Mouse (Mus musculus) hindbrain, postnatal 0 days (tissue): ENCODE measurements at regions not wholly inside any gene's neighbourhood (a gene's known extent, or its start where the extent isn't known, plus 50 kb on each side); places are given as distances from the start of the nearest gene placed in this dataset.

ENCODE experiments used
- ATAC-seq: fragments of 200-750 bp; cut with Nextera tagmentation; 2 replicates; pipeline ENCODE4 v1.8.0; 2017; ENCODE audit warnings: mild to moderate bottlenecking, moderate TSS enrichment, moderate library complexity
- DNase-seq: peaks from one replicate; pipeline ENCODE4 v3.0.0-alpha.2; 2015; ENCODE audit warnings: low spot score
- H3K27ac ChIP-seq: fragments of 300-500 bp; sonication (generic); 2 replicates; pipeline ENCODE4 v1.5.1; 2014; ENCODE audit warnings: mild to moderate bottlenecking
- H3K27me3 ChIP-seq: fragments of 300-500 bp; sonication (generic); 2 replicates; pipeline ENCODE4 v1.6.1; 2014; ENCODE audit warnings: low read length, mixed read lengths; ENCODE audit not compliant: insufficient read depth
- H3K36me3 ChIP-seq: fragments of 300-500 bp; sonication (generic); 2 replicates; pipeline ENCODE4 v1.6.1; 2014; ENCODE audit warnings: low read length, mixed read lengths; ENCODE audit not compliant: insufficient read depth
- H3K4me1 ChIP-seq: fragments of 300-500 bp; sonication (generic); 2 replicates; pipeline ENCODE4 v1.6.1; 2014; ENCODE audit warnings: antibody characterized with exemption, low read length, mixed read lengths; ENCODE audit not compliant: insufficient read depth
- H3K4me2 ChIP-seq: fragments of 300-500 bp; sonication (generic); 2 replicates; pipeline ENCODE4 v1.6.1; 2014; ENCODE audit warnings: low read depth, mild to moderate bottlenecking, low read length, moderate library complexity, mixed read lengths
- H3K4me3 ChIP-seq: fragments of 300-500 bp; sonication (generic); 2 replicates; pipeline ENCODE4 v1.5.1; 2014; ENCODE audit warnings: low read length
- H3K9ac ChIP-seq: fragments of 300-500 bp; sonication (generic); replicated peaks from 2 replicates; pipeline ENCODE4 v1.6.1; 2014; ENCODE audit warnings: mild to moderate bottlenecking, low read length, moderate library complexity, mixed read lengths
- H3K9me3 ChIP-seq: fragments of 300-500 bp; sonication (generic); 2 replicates; pipeline ENCODE4 v1.6.1; 2016; ENCODE audit warnings: low read length, mixed read lengths
- CTCF ChIP-seq: IDR thresholded peaks from 2 replicates; pipeline ENCODE4 v1.5.1; 2016; ENCODE audit warnings: antibody characterized with exemption, control low read depth, low read depth
- WGBS: fragments of 180-500 bp; shearing (Covaris S2); extraction: QIAGEN DNeasy Blood & Tissue Kit; methylation state at CpG from one replicate; pipeline ENCODE4 v1.1.7; 2014; 5-methylcytosine and 5-hydroxymethylcytosine counted together

GRCm38 (mm10) chr5:107045163-107045562 lies 81.0 kb downstream of the Cdc7 start:
- Histone ChIP-seq H3K4me2 (no peak overlapping the region), H3K27ac (no peak overlapping the region), H3K4me1 (no peaks in the 10 kb centered on the region), H3K9me3 (no peaks in the 10 kb centered on the region), H3K36me3 (no peaks in the 10 kb centered on the region), H3K9ac (no peak overlapping the region), H3K4me3 (no peak overlapping the region), H3K27me3 (no peaks in the 10 kb centered on the region)
- no peak for TF ChIP-seq CTCF
- DNase-seq (no peak), ATAC-seq (no peak)
- 76% methylated on average over 10 of the region's 10 CpGs for WGBS

- Histone ChIP-seq H3K9ac (no peak overlapping the region), H3K4me2 (no peak overlapping the region), H3K4me3 (no peak overlapping the region), H3K27me3 (no peaks in the 10 kb centered on the region), H3K4me1 (no peaks in the 10 kb centered on the region), H3K36me3 (no peaks in the 10 kb centered on the region), H3K27ac (no peak overlapping the region), H3K9me3 (no peaks in the 10 kb centered on the region)
- 31% methylated on average over 4 of the region's 4 CpGs for WGBS
- ATAC-seq (no peak), DNase-seq (no peak)
- TF ChIP-seq CTCF, result no peak
Measured at GRCm38 (mm10) chr5:107046501-107046931, 82.4 kb downstream of the Cdc7 start.

GRCm38 (mm10) chr5:107048607-107049006 lies 84.5 kb downstream of the Cdc7 start:
- H3K9ac ChIP-seq, result no peak overlapping the region
- H3K27ac ChIP-seq, result no peak overlapping the region
- 83% methylated on average over 5 of the region's 5 CpGs for WGBS
- no peak for TF ChIP-seq CTCF
- ATAC-seq, result no peak
- H3K4me1 ChIP-seq, result no peaks in the 10 kb centered on the region
- H3K4me3 ChIP-seq, result no peak overlapping the region
- no peaks in the 10 kb centered on the region for H3K36me3 ChIP-seq
- H3K4me2 ChIP-seq, result no peak overlapping the region
- no peaks in the 10 kb centered on the region for H3K9me3 ChIP-seq
- no peak for DNase-seq
- H3K27me3 ChIP-seq, result no peaks in the 10 kb centered on the region

- no peaks in the 10 kb centered on the region for H3K27me3 ChIP-seq
- 79% methylated on average over 3 of the region's 3 CpGs for WGBS
- H3K4me2 ChIP-seq, result no peak overlapping the region
Measured at GRCm38 (mm10) chr5:107050076-107050475, 86.0 kb downstream of the Cdc7 start.

GRCm38 (mm10) chr5:107051868-107052267 lies 87.7 kb downstream of the Cdc7 start:
- TF ChIP-seq CTCF, result no peak
- no peaks in the 10 kb centered on the region for H3K36me3 ChIP-seq
- no peak for ATAC-seq
- H3K27me3 ChIP-seq, result no peaks in the 10 kb centered on the region
- H3K4me3 ChIP-seq, result no peak overlapping the region
- H3K27ac ChIP-seq, result no peak overlapping the region
- H3K9me3 ChIP-seq, result no peaks in the 10 kb centered on the region
- DNase-seq, result no peak
- H3K4me2 ChIP-seq, result no peak overlapping the region
- no peak overlapping the region for H3K9ac ChIP-seq
- 87% methylated on average over 10 of the region's 10 CpGs for WGBS
- H3K4me1 ChIP-seq, result 0 out of 2 replicates have a peak, but pooled peaks cover 8% of the 10 kb centered on the region

More at GRCm38 (mm10) chr5:107050076-107050475, 86.0 kb downstream of the Cdc7 start:
- Histone ChIP-seq H3K9me3 (no peaks in the 10 kb centered on the region), H3K36me3 (no peaks in the 10 kb centered on the region), H3K9ac (no peak overlapping the region), H3K27ac (no peak overlapping the region), H3K4me3 (no peak overlapping the region), H3K4me1 (0 out of 2 replicates have a peak, but pooled peaks cover 2% of the 10 kb centered on the region)
- TF ChIP-seq CTCF, result no peak
- no peak for ATAC-seq
- no peak for DNase-seq

- H3K27me3 ChIP-seq, result no peaks in the 10 kb centered on the region
- H3K27ac ChIP-seq, result peak overlapping the region; percentile 45; the same call in 1 of the 2 replicates
- 0 out of 2 replicates have a peak, but pooled peaks cover 8% of the 10 kb centered on the region for H3K4me1 ChIP-seq
- ATAC-seq, result peak; percentile 52
- H3K4me2 ChIP-seq, result no peak overlapping the region
- no peak overlapping the region for H3K4me3 ChIP-seq
- H3K9me3 ChIP-seq, result no peaks in the 10 kb centered on the region
- no peak for DNase-seq
- WGBS, result 51% methylated on average over 6 of the region's 6 CpGs
- H3K36me3 ChIP-seq, result no peaks in the 10 kb centered on the region
- TF ChIP-seq CTCF, result no peak
- no peak overlapping the region for H3K9ac ChIP-seq
Measured at GRCm38 (mm10) chr5:107054900-107055452, 90.9 kb downstream of the Cdc7 start.

- Histone ChIP-seq H3K9me3 (no peaks in the 10 kb centered on the region), H3K9ac (no peak overlapping the region), H3K27me3 (no peaks in the 10 kb centered on the region), H3K4me2 (no peak overlapping the region), H3K27ac (peak overlapping the region; percentile 45; the same call in 1 of the 2 replicates), H3K4me3 (no peak overlapping the region), H3K36me3 (no peaks in the 10 kb centered on the region), H3K4me1 (0 out of 2 replicates have a peak, but pooled peaks cover 8% of the 10 kb centered on the region)
- 23% methylated on average over 3 of the region's 3 CpGs for WGBS
- peak; percentile 94 for ATAC-seq
- peak; percentile 79 for DNase-seq
- peak; percentile 40; the same call in 1 of the 2 replicates for TF ChIP-seq CTCF
Measured at GRCm38 (mm10) chr5:107055455-107055854, 91.3 kb downstream of the Cdc7 start.
